Mouse (Mus musculus): ENCODE results near the gene Gnat2. TPM values are rescaled to one million over a fixed set of nuclear protein-coding genes. Genes with fewer than 3 reads are reported as not detected.

Gnat2 gene
- polyA plus RNA-seq, 1 experiment, result 0.27 TPM

GRCm38 (mm10) chr3:108129804-108130203 is 37.2 kb downstream of the Gnat2 start:
- WGBS, result 94% methylated on average over 4 of the region's 4 CpGs
- Histone ChIP-seq H3K4me3 (ENCODE audit: control insufficient read depth, insufficient read depth, low read length) (no peak overlapping the region), H3K36me3 (ENCODE audit: control insufficient read depth, insufficient read depth, low read length) (no peaks in the 10 kb centered on the region), H3K27me3 (ENCODE audit: control insufficient read depth, insufficient read depth, low read length) (no peaks in the 10 kb centered on the region), H3K27ac (ENCODE audit: control insufficient read depth, insufficient read depth, low read length) (no peak overlapping the region), H3K4me1 (replicated peaks; ENCODE audit: control insufficient read depth, insufficient read depth, low read length) (no peaks in the 10 kb centered on the region)
- TF ChIP-seq CTCF (IDR thresholded peaks at IDR 0.05; ENCODE audit: borderline replicate concordance, control insufficient read depth, extremely low read depth, insufficient read depth, low read length, poor library complexity), result no peak
- no peak for TF ChIP-seq POLR2A (IDR thresholded peaks at IDR 0.05; ENCODE audit: control insufficient read depth, extremely low read depth, insufficient read depth, low read length, poor library complexity)
- DNase-seq, result no peak

- no peak for TF ChIP-seq POLR2A (IDR thresholded peaks at IDR 0.05; ENCODE audit: control insufficient read depth, extremely low read depth, insufficient read depth, low read length, poor library complexity)
- TF ChIP-seq CTCF (IDR thresholded peaks at IDR 0.05; ENCODE audit: borderline replicate concordance, control insufficient read depth, extremely low read depth, insufficient read depth, low read length, poor library complexity), result no peak
- 97% methylated on average over 5 of the region's 5 CpGs for WGBS
- Histone ChIP-seq H3K36me3 (ENCODE audit: control insufficient read depth, insufficient read depth, low read length) (no peaks in the 10 kb centered on the region), H3K4me1 (replicated peaks; ENCODE audit: control insufficient read depth, insufficient read depth, low read length) (0 out of 2 replicates have a peak, but pooled peaks cover 4% of the 10 kb centered on the region), H3K27ac (ENCODE audit: control insufficient read depth, insufficient read depth, low read length) (no peak overlapping the region), H3K27me3 (ENCODE audit: control insufficient read depth, insufficient read depth, low read length) (no peaks in the 10 kb centered on the region), H3K4me3 (ENCODE audit: control insufficient read depth, insufficient read depth, low read length) (no peak overlapping the region)
- DNase-seq, result no peak
Observed at GRCm38 (mm10) chr3:108131216-108131615, 38.6 kb downstream of the Gnat2 start.

- no peak overlapping the region for H3K4me3 ChIP-seq (ENCODE audit: control insufficient read depth, insufficient read depth, low read length)
- no peaks in the 10 kb centered on the region for H3K36me3 ChIP-seq (ENCODE audit: control insufficient read depth, insufficient read depth, low read length)
- WGBS, result 94% methylated on average over 1 of the region's 1 CpGs
- TF ChIP-seq CTCF (IDR thresholded peaks at IDR 0.05; ENCODE audit: borderline replicate concordance, control insufficient read depth, extremely low read depth, insufficient read depth, low read length, poor library complexity) (no peak), POLR2A (IDR thresholded peaks at IDR 0.05; ENCODE audit: control insufficient read depth, extremely low read depth, insufficient read depth, low read length, poor library complexity) (no peak)
- H3K27ac ChIP-seq (ENCODE audit: control insufficient read depth, insufficient read depth, low read length), result no peak overlapping the region
- no peak for DNase-seq
- H3K4me1 ChIP-seq (replicated peaks; ENCODE audit: control insufficient read depth, insufficient read depth, low read length), result 0 out of 2 replicates have a peak, but pooled peaks cover 4% of the 10 kb centered on the region
- H3K27me3 ChIP-seq (ENCODE audit: control insufficient read depth, insufficient read depth, low read length), result no peaks in the 10 kb centered on the region
Observed at GRCm38 (mm10) chr3:108131821-108132220, 39.2 kb downstream of the Gnat2 start.

GRCm38 (mm10) chr3:108132484-108132883 is 39.9 kb downstream of the Gnat2 start:
- no peak overlapping the region for H3K27ac ChIP-seq (ENCODE audit: control insufficient read depth, insufficient read depth, low read length)

GRCm38 (mm10) chr3:108134701-108135100 is 42.1 kb downstream of the Gnat2 start:
- Histone ChIP-seq H3K4me3 (ENCODE audit: control insufficient read depth, insufficient read depth, low read length) (no peak overlapping the region), H3K27ac (ENCODE audit: control insufficient read depth, insufficient read depth, low read length) (no peak overlapping the region), H3K36me3 (ENCODE audit: control insufficient read depth, insufficient read depth, low read length) (no peaks in the 10 kb centered on the region), H3K27me3 (ENCODE audit: control insufficient read depth, insufficient read depth, low read length) (no peaks in the 10 kb centered on the region), H3K4me1 (replicated peaks; ENCODE audit: control insufficient read depth, insufficient read depth, low read length) (peaks cover 10% of the 10 kb centered on the region)
- 82% methylated on average over 11 of the region's 11 CpGs for WGBS
- no peak for DNase-seq
- TF ChIP-seq POLR2A (IDR thresholded peaks at IDR 0.05; ENCODE audit: control insufficient read depth, extremely low read depth, insufficient read depth, low read length, poor library complexity), result no peak
- no peak for TF ChIP-seq CTCF (IDR thresholded peaks at IDR 0.05; ENCODE audit: borderline replicate concordance, control insufficient read depth, extremely low read depth, insufficient read depth, low read length, poor library complexity)

More at GRCm38 (mm10) chr3:108132484-108132883, 39.9 kb downstream of the Gnat2 start:
- Histone ChIP-seq H3K4me3 (ENCODE audit: control insufficient read depth, insufficient read depth, low read length) (no peak overlapping the region), H3K4me1 (replicated peaks; ENCODE audit: control insufficient read depth, insufficient read depth, low read length) (peaks cover 5% of the 10 kb centered on the region; the same call in 1 of the 2 replicates), H3K27me3 (ENCODE audit: control insufficient read depth, insufficient read depth, low read length) (no peaks in the 10 kb centered on the region), H3K36me3 (ENCODE audit: control insufficient read depth, insufficient read depth, low read length) (no peaks in the 10 kb centered on the region)
- TF ChIP-seq POLR2A (IDR thresholded peaks at IDR 0.05; ENCODE audit: control insufficient read depth, extremely low read depth, insufficient read depth, low read length, poor library complexity) (no peak), CTCF (IDR thresholded peaks at IDR 0.05; ENCODE audit: borderline replicate concordance, control insufficient read depth, extremely low read depth, insufficient read depth, low read length, poor library complexity) (no peak)
- 96% methylated on average over 1 of the region's 1 CpGs for WGBS
- no peak for DNase-seq

GRCm38 (mm10) chr3:108139113-108139512 is 46.5 kb downstream of the Gnat2 start:
- H3K4me1 ChIP-seq (replicated peaks; ENCODE audit: control insufficient read depth, insufficient read depth, low read length), result peaks cover 17% of the 10 kb centered on the region
- H3K27ac ChIP-seq (ENCODE audit: control insufficient read depth, insufficient read depth, low read length), result no peak overlapping the region
- peaks cover 7% of the 10 kb centered on the region; the same call in 1 of the 2 replicates for H3K36me3 ChIP-seq (ENCODE audit: control insufficient read depth, insufficient read depth, low read length)
- no peaks in the 10 kb centered on the region for H3K27me3 ChIP-seq (ENCODE audit: control insufficient read depth, insufficient read depth, low read length)
- DNase-seq, result no peak
- WGBS, result 67% methylated on average over 1 of the region's 1 CpGs
- TF ChIP-seq CTCF (IDR thresholded peaks at IDR 0.05; ENCODE audit: borderline replicate concordance, control insufficient read depth, extremely low read depth, insufficient read depth, low read length, poor library complexity), result no peak
- no peak for TF ChIP-seq POLR2A (IDR thresholded peaks at IDR 0.05; ENCODE audit: control insufficient read depth, extremely low read depth, insufficient read depth, low read length, poor library complexity)
- H3K4me3 ChIP-seq (ENCODE audit: control insufficient read depth, insufficient read depth, low read length), result no peak overlapping the region

GRCm38 (mm10) chr3:108140786-108141185 is 48.2 kb downstream of the Gnat2 start:
- DNase-seq, result no peak
- H3K27ac ChIP-seq (ENCODE audit: control insufficient read depth, insufficient read depth, low read length), result peak overlapping the region; percentile 70; the same call in 1 of the 2 replicates
- peaks cover 16% of the 10 kb centered on the region for H3K4me1 ChIP-seq (replicated peaks; ENCODE audit: control insufficient read depth, insufficient read depth, low read length)
- TF ChIP-seq POLR2A (IDR thresholded peaks at IDR 0.05; ENCODE audit: control insufficient read depth, extremely low read depth, insufficient read depth, low read length, poor library complexity) (no peak), CTCF (IDR thresholded peaks at IDR 0.05; ENCODE audit: borderline replicate concordance, control insufficient read depth, extremely low read depth, insufficient read depth, low read length, poor library complexity) (no peak)
- WGBS, result 7% methylated on average over 4 of the region's 4 CpGs
- no peaks in the 10 kb centered on the region for H3K27me3 ChIP-seq (ENCODE audit: control insufficient read depth, insufficient read depth, low read length)
- no peak overlapping the region for H3K4me3 ChIP-seq (ENCODE audit: control insufficient read depth, insufficient read depth, low read length)
- H3K36me3 ChIP-seq (ENCODE audit: control insufficient read depth, insufficient read depth, low read length), result peaks cover 7% of the 10 kb centered on the region; the same call in 1 of the 2 replicates
